Mouse (Mus musculus) liver, embryonic 14.5 days (tissue): ENCODE data around the gene Hmgn3. TPM values are rescaled to one million over a fixed set of nuclear protein-coding genes. Genes with fewer than 3 reads are reported as not detected.

Experiments used
- ATAC-seq: fragments of 200-750 bp; cut with Nextera tagmentation; 2 replicates; pipeline ENCODE4 v1.8.0; 2017; ENCODE audit warnings: moderate number of reproducible peaks, mild to moderate bottlenecking, moderate library complexity; ENCODE audit not compliant: insufficient read depth
- DNase-seq, 3 experiments: peaks; one replicate each; pipeline ENCODE4 v3.0.0-alpha.2; 2012 to 2013; ENCODE audit warnings: low read depth in 3 of 3, low spot score in 3 of 3
- H3K27ac ChIP-seq: fragments of 300-500 bp; sonication (generic); 2 replicates; pipeline ENCODE4 v1.5.1; 2014; ENCODE audit warnings: moderate library complexity, mild to moderate bottlenecking, control low read depth, inconsistent platforms
- H3K27me3 ChIP-seq: fragments of 300-500 bp; sonication (generic); 2 replicates; pipeline ENCODE4 v1.6.1; 2014; ENCODE audit warnings: mild to moderate bottlenecking, low read length, moderate library complexity; ENCODE audit not compliant: control insufficient read depth, insufficient read depth
- H3K36me3 ChIP-seq: fragments of 300-500 bp; sonication (generic); replicated peaks from 2 replicates; pipeline ENCODE4 v1.6.1; 2014; ENCODE audit warnings: low read depth; ENCODE audit not compliant: control insufficient read depth, insufficient read depth
- H3K4me1 ChIP-seq, 2 experiments: fragments of 200-500 bp in 1 of 2; fragments of 300-500 bp in 1 of 2; sonication (generic) in 1 of 2; replicated peaks; 2 replicates each; pipeline ENCODE4 v1.6.1; 2012 to 2014; ENCODE audit warnings: antibody characterized with exemption in 1 of 2, inconsistent platforms in 1 of 2, low read length in 1 of 2; ENCODE audit not compliant: control insufficient read depth in 2 of 2, insufficient read depth in 2 of 2
- H3K4me2 ChIP-seq: fragments of 300-500 bp; sonication (generic); 2 replicates; pipeline ENCODE4 v1.6.1; 2014; ENCODE audit warnings: low read depth, mild to moderate bottlenecking, control low read depth, moderate library complexity
- H3K4me3 ChIP-seq, 2 experiments: fragments of 200-500 bp in 1 of 2; fragments of 300-500 bp in 1 of 2; sonication (generic) in 1 of 2; 2 replicates each; pipeline ENCODE4 v1.5.1; 2012 to 2014; ENCODE audit warnings: low read depth in 2 of 2, low read length in 2 of 2, mild to moderate bottlenecking in 2 of 2, control low read depth in 1 of 2, inconsistent platforms in 1 of 2, moderate library complexity in 1 of 2; ENCODE audit not compliant: insufficient read depth in 1 of 2
- H3K9ac ChIP-seq: fragments of 300-500 bp; sonication (generic); replicated peaks from 2 replicates; pipeline ENCODE4 v1.6.1; 2014; ENCODE audit warnings: mild to moderate bottlenecking, control low read depth, moderate library complexity
- H3K9me3 ChIP-seq: fragments of 300-500 bp; sonication (generic); 2 replicates; pipeline ENCODE4 v1.6.1; 2016; ENCODE audit warnings: low read length, mixed read lengths; ENCODE audit not compliant: control insufficient read depth
- CTCF ChIP-seq: IDR thresholded peaks from 2 replicates; pipeline ENCODE4 v1.5.1; 2016; ENCODE audit warnings: antibody characterized with exemption, low read depth, control low read depth
- EP300 ChIP-seq: IDR thresholded peaks from 2 replicates; pipeline ENCODE4 v1.6.1; 2016; ENCODE audit warnings: antibody characterized with exemption, low read depth
- WGBS: fragments of 180-500 bp; shearing (Covaris S2); extraction: QIAGEN DNeasy Blood & Tissue Kit; methylation state at CpG from one replicate; pipeline ENCODE4 v1.1.7; 2014; ENCODE audit not compliant: insufficient replicate concordance; 5-methylcytosine and 5-hydroxymethylcytosine counted together
- polyA plus RNA-seq, 2 experiments: library from polyadenylated mRNA; depleted of rRNA in 1 of 2; stranded (reverse) in 1 of 2; unstranded in 1 of 2; fragments of >200 nt; fragmentation: Nextera tagmentation in 1 of 2; extraction: Ambion mirVana in 1 of 2; gene quantifications; 2 replicates each; pipeline versions ENCODE4 v1.2.1 to v1.2.3; 2012 to 2014

Hmgn3 gene
- polyA plus RNA-seq, 2 experiments, result 2.2 to 3.1 TPM

- TF ChIP-seq EP300 (no peak), CTCF (no peak)
- H3K4me3 ChIP-seq, result no peak overlapping the region
- H3K4me1 ChIP-seq, result no peaks in the 10 kb centered on the region
- H3K9me3 ChIP-seq, result no peaks in the 10 kb centered on the region
- H3K27ac ChIP-seq, result no peak overlapping the region
- WGBS, result 63% methylated on average over 11 of the region's 11 CpGs
- no peak for ATAC-seq
- H3K4me2 ChIP-seq, result no peak overlapping the region
- H3K27me3 ChIP-seq, result no peaks in the 10 kb centered on the region
- no peaks in the 10 kb centered on the region for H3K36me3 ChIP-seq
- no peak overlapping the region for H3K9ac ChIP-seq
- DNase-seq, result no peak
Observed at GRCm38 (mm10) chr9:83061289-83061688, 85.2 kb downstream of the Hmgn3 start.

Other genes starting within 250 kb of the Hmgn3 start
- gene Phip, start 171.2 kb downstream of the Hmgn3 start, polyA plus RNA-seq (2012; rRNA removed), result 2.5 and 3.5 TPM in 2 replicates
- 17.2 and 17.7 TPM in 2 replicates for gene Phip, start 171.2 kb downstream of the Hmgn3 start, polyA plus RNA-seq (2014; fragmentation: Nextera tagmentation; extraction: Ambion mirVana)